11 mouse cellular contexts compared by ENCODE assay signal in the genomic region with DNA sequence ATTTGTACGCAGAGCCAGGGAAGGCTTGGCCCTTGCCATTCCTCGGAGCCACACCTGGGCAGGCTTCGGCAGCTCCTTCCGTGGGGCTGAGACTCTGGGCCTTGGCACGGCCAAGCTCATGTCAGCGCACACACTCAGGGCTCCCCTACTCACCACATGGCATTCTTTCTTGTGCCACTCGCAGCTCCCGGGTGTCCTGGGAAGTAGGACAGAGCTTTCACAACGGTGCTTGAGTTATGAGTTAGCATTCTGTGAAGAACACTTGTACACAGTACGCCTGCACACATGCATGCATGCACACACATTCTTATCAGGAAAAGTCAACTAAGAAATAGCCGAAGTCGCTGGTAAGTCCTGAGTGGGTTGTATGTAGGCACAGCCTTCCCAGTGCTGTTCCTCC. TPM values are rescaled to one million over a fixed set of nuclear protein-coding genes. Genes with fewer than 3 reads are reported as not detected.
DNase-seq lines count a peak whose midpoint lies in the region; ATAC-seq and TF ChIP-seq lines count a peak whose summit lies in the region.
"Had no signal": no experiment of that assay in that cellular context is flagged by ENCODE, and none has a peak within 500 bp of the region (broad histone marks: within the 10 kb centered on the region; RNA-seq: fewer than 3 reads in every experiment).

No protein-coding gene starts in this region.

- H3K9me3 ChIP-seq in heart, embryonic 15.5 days (replicated peaks), result no peaks in the 10 kb centered on the region
- no peaks in the 10 kb centered on the region for H3K9me3 ChIP-seq in lung, embryonic 16.5 days (ENCODE audit: control insufficient read depth, low read length)
- no peaks in the 10 kb centered on the region for H3K9me3 ChIP-seq in neural tube, embryonic 15.5 days (replicated peaks)
- H3K9me3 ChIP-seq: liver, embryonic 13.5 days had no signal

- ATAC-seq in heart, embryonic 15.5 days (replicated peaks; ENCODE audit: insufficient number of reproducible peaks, insufficient read depth, low FRiP score, low read depth), result no peak
- ATAC-seq in lung, embryonic 16.5 days (ENCODE audit: low read depth), result peak; percentile 46
- ATAC-seq in neural tube, embryonic 15.5 days (ENCODE audit: low FRiP score), result no peak
- ATAC-seq: activated CD4-positive, CD25-positive, alpha-beta regulatory T cell, adult 4 months had no signal

- DNase-seq in heart, adult 18-20 months, result no peak
- DNase-seq in lung, adult 2 months, result no peak
- DNase-seq in lung, postnatal 10 days, result peak; percentile 40
- no peak for DNase-seq in thymus, postnatal 10 days (ENCODE audit: low spot score in 2 of 2)
- no peak for DNase-seq in adrenal gland, adult 18-20 months (ENCODE audit: low spot score in 2 of 2)
- DNase-seq: cerebellum, adult 11 months; liver, embryonic 13.5 days had no signal

- H3K4me2 ChIP-seq in heart, embryonic 15.5 days, result no peak overlapping the region
- no peak overlapping the region for H3K4me2 ChIP-seq in lung, embryonic 16.5 days (ENCODE audit: low read depth, low read length)
- no peak overlapping the region for H3K4me2 ChIP-seq in neural tube, embryonic 15.5 days
- H3K4me2 ChIP-seq: liver, embryonic 13.5 days had no signal

- no peak overlapping the region for H3K9ac ChIP-seq in heart, embryonic 15.5 days
- no peak overlapping the region for H3K9ac ChIP-seq in lung, embryonic 16.5 days (ENCODE audit: low read length)
- H3K9ac ChIP-seq in neural tube, embryonic 15.5 days (replicated peaks), result no peak overlapping the region
- H3K9ac ChIP-seq: liver, embryonic 13.5 days had no signal

- TF ChIP-seq CTCF in lung, adult 2 months (IDR thresholded peaks at IDR 0.05; ENCODE audit: insufficient read depth, low read length), result no peak

- 63% methylated on average over 12 of the region's 12 CpGs for WGBS in heart, embryonic 15.5 days
- 53% methylated on average over 12 of the region's 12 CpGs for WGBS in lung, embryonic 16.5 days
- 44% methylated on average over 12 of the region's 12 CpGs for WGBS in lung, adult 2 months
- WGBS in neural tube, embryonic 15.5 days, result 66% methylated on average over 12 of the region's 12 CpGs

- peaks cover 93% of the 10 kb centered on the region for H3K4me1 ChIP-seq in heart, embryonic 15.5 days (replicated peaks)
- peaks cover 79% of the 10 kb centered on the region for H3K4me1 ChIP-seq in lung, embryonic 16.5 days (replicated peaks; ENCODE audit: control insufficient read depth, insufficient read depth, low read length)
- H3K4me1 ChIP-seq in lung, adult 2 months (ENCODE audit: control insufficient read depth, insufficient read depth, low read length), result peaks cover 30% of the 10 kb centered on the region
- H3K4me1 ChIP-seq in neural tube, embryonic 15.5 days, result peaks cover 96% of the 10 kb centered on the region

- H3K36me3 ChIP-seq in heart, embryonic 15.5 days, result no peaks in the 10 kb centered on the region
- no peaks in the 10 kb centered on the region for H3K36me3 ChIP-seq in lung, embryonic 16.5 days (ENCODE audit: control insufficient read depth, insufficient read depth, low read length)
- H3K36me3 ChIP-seq in neural tube, embryonic 15.5 days, result no peaks in the 10 kb centered on the region
- H3K36me3 ChIP-seq: liver, embryonic 13.5 days had no signal

- H3K4me3 ChIP-seq in heart, embryonic 15.5 days, result no peak overlapping the region
- no peak overlapping the region for H3K4me3 ChIP-seq in lung, embryonic 16.5 days (ENCODE audit: low read length)
- no peak overlapping the region for H3K4me3 ChIP-seq in lung, adult 2 months (replicated peaks; ENCODE audit: extremely low read depth, low read depth, low read length)
- H3K4me3 ChIP-seq in neural tube, embryonic 15.5 days (replicated peaks), result no peak overlapping the region
- H3K4me3 ChIP-seq: liver, embryonic 13.5 days had no signal

- peak overlapping the region; percentile 15; the same call in 1 of the 2 replicates for H3K27ac ChIP-seq in heart, embryonic 15.5 days
- no peak overlapping the region for H3K27ac ChIP-seq in lung, embryonic 16.5 days (ENCODE audit: low read length)
- peak overlapping the region; percentile 20 for H3K27ac ChIP-seq in neural tube, embryonic 15.5 days (replicated peaks)
- H3K27ac ChIP-seq: liver, embryonic 13.5 days had no signal

- TF ChIP-seq POLR2A in lung, adult 2 months (IDR thresholded peaks at IDR 0.05; ENCODE audit: borderline replicate concordance, extremely low read depth, low read depth, low read length), result no peak

- H3K27me3 ChIP-seq in heart, embryonic 15.5 days, result no peaks in the 10 kb centered on the region
- no peaks in the 10 kb centered on the region for H3K27me3 ChIP-seq in lung, embryonic 16.5 days (ENCODE audit: control insufficient read depth, insufficient read depth, low read depth, low read length)
- no peaks in the 10 kb centered on the region for H3K27me3 ChIP-seq in neural tube, embryonic 15.5 days (replicated peaks)
- H3K27me3 ChIP-seq: liver, embryonic 13.5 days had no signal

RNA-seq across cellular contexts. Expression of a gene that starts 38.7 kb away (rescaled TPM):
- polyA plus RNA-seq in heart, embryonic 15.5 days (2015; fragmentation: Nextera tagmentation; extraction: Ambion mirVana), result 22.9 and 24.8 TPM in 2 replicates
- total RNA-seq in heart, adult 18-20 months (2021), result 100 to 1,000 TPM; 108 to 109 TPM
- 20.9 and 21.6 TPM in 2 replicates for polyA plus RNA-seq in lung, embryonic 16.5 days (2015; fragmentation: Nextera tagmentation; extraction: Ambion mirVana)
- polyA plus RNA-seq in lung, adult 2 months (2012; rRNA removed), result 80.4 and 94.7 TPM in 2 replicates
- polyA plus RNA-seq in neural tube, embryonic 15.5 days (2015; fragmentation: Nextera tagmentation; extraction: Ambion mirVana), result 31.1 and 35.7 TPM in 2 replicates
- total RNA-seq in adrenal gland, adult 18-20 months (2021), result 10 to 100 TPM; 90.2 to 98.0 TPM
